Mouse (Mus musculus): ENCODE results near the gene Prdx2.

Gene Prdx2

GRCm38 (mm10) chr8:84947241-84947545 is 22.2 kb upstream of the Prdx2 start:
- peak; percentile 63 for DNase-seq (ENCODE audit: low read depth)

- no peak for DNase-seq (ENCODE audit: low read depth)
These were observed 19.6 kb upstream of the Prdx2 start for GRCm38 (mm10) chr8:84949753-84950152.

GRCm38 (mm10) chr8:84952612-84953255 is 16.7 kb upstream of the Prdx2 start:
- peak; percentile 65 for DNase-seq (ENCODE audit: low read depth)

GRCm38 (mm10) chr8:84956768-84957167 is 12.6 kb upstream of the Prdx2 start:
- peak; percentile 88 for DNase-seq (ENCODE audit: low read depth)

- DNase-seq (ENCODE audit: low read depth) = no peak
These were observed 9.6 kb upstream of the Prdx2 start for GRCm38 (mm10) chr8:84959811-84960210.

- DNase-seq (ENCODE audit: low read depth) = peak; percentile 33
These were observed 5.4 kb upstream of the Prdx2 start for GRCm38 (mm10) chr8:84963952-84964351.

GRCm38 (mm10) chr8:84965731-84966291 is 3.6 kb upstream of the Prdx2 start:
- peak; percentile 98 for DNase-seq (ENCODE audit: low read depth)

- DNase-seq (ENCODE audit: low read depth) = peak; percentile 58
These were observed 2.8 kb upstream of the Prdx2 start for GRCm38 (mm10) chr8:84966603-84967002.

GRCm38 (mm10) chr8:84967532-84968304 is 1.7 kb upstream of the Prdx2 start:
- no peak for DNase-seq (ENCODE audit: low read depth)

- DNase-seq (ENCODE audit: low read depth) = peak; percentile 63
These were observed 737 bp upstream of the Prdx2 start for GRCm38 (mm10) chr8:84968650-84969049.

GRCm38 (mm10) chr8:84970135-84970790 is 876 bp downstream of the Prdx2 start:
- DNase-seq (ENCODE audit: low read depth) = no peak

GRCm38 (mm10) chr8:84970913-84971312 is 1.5 kb downstream of the Prdx2 start:
- no peak for DNase-seq (ENCODE audit: low read depth)

- DNase-seq (ENCODE audit: low read depth) = no peak
These were observed 3.7 kb downstream of the Prdx2 start for GRCm38 (mm10) chr8:84973079-84973478.

GRCm38 (mm10) chr8:84973803-84974542 is 4.6 kb downstream of the Prdx2 start:
- DNase-seq (ENCODE audit: low read depth) = peak; percentile 85

- peak; percentile 69 for DNase-seq (ENCODE audit: low read depth)
These were observed 5.3 kb downstream of the Prdx2 start for GRCm38 (mm10) chr8:84974543-84975142.

- DNase-seq (ENCODE audit: low read depth) = peak; percentile 90
These were observed 6.0 kb downstream of the Prdx2 start for GRCm38 (mm10) chr8:84975434-84975833.

- DNase-seq (ENCODE audit: low read depth) = peak; percentile 94
These were observed 6.8 kb downstream of the Prdx2 start for GRCm38 (mm10) chr8:84976031-84976762.

- DNase-seq (ENCODE audit: low read depth) = no peak
These were observed 7.5 kb downstream of the Prdx2 start for GRCm38 (mm10) chr8:84976763-84977434.

GRCm38 (mm10) chr8:84977435-84978247 is 8.3 kb downstream of the Prdx2 start:
- DNase-seq (ENCODE audit: low read depth) = peak; percentile 77
